Mouse (Mus musculus) limb, embryonic 15.5 days (tissue): ENCODE measurements around the gene Spred3. TPM values are rescaled to one million over a fixed set of nuclear protein-coding genes. Genes with fewer than 3 reads are reported as not detected.
A peak's percentile ranks its signal among the peaks of the same experiment; 100 is the strongest.
"Not testable (repeated sequence)": the region's sequence is repeated elsewhere in the genome, so short reads cannot be mapped to it uniquely, and the experiment has no call there.

Experiments
- ATAC-seq: fragments of 200-750 bp; cut with Nextera tagmentation; 2 replicates; pipeline ENCODE4 v1.8.0; 2017; ENCODE audit warnings: low read depth, moderate TSS enrichment; ENCODE audit not compliant: insufficient number of reproducible peaks, low FRiP score, low TSS enrichment
- H3K27ac ChIP-seq: fragments of 300-500 bp; sonication (generic); 2 replicates; pipeline ENCODE4 v1.5.1; 2015; ENCODE audit warnings: moderate library complexity, mild to moderate bottlenecking, inconsistent platforms
- H3K27me3 ChIP-seq: fragments of 300-500 bp; sonication (generic); 2 replicates; pipeline ENCODE4 v1.6.1; 2015; ENCODE audit warnings: inconsistent platforms
- H3K36me3 ChIP-seq: fragments of 300-500 bp; sonication (generic); 2 replicates; pipeline ENCODE4 v1.6.1; 2015; ENCODE audit warnings: inconsistent platforms
- H3K4me1 ChIP-seq: fragments of 300-500 bp; sonication (generic); 2 replicates; pipeline ENCODE4 v1.6.1; 2015; ENCODE audit warnings: inconsistent platforms
- H3K4me2 ChIP-seq: fragments of 300-500 bp; sonication (generic); 2 replicates; pipeline ENCODE4 v1.6.1; 2015; ENCODE audit warnings: mild to moderate bottlenecking, inconsistent platforms
- H3K4me3 ChIP-seq: fragments of 300-500 bp; sonication (generic); 2 replicates; pipeline ENCODE4 v1.5.1; 2015; ENCODE audit warnings: mild to moderate bottlenecking, inconsistent platforms
- H3K9ac ChIP-seq: fragments of 300-500 bp; sonication (generic); 2 replicates; pipeline ENCODE4 v1.6.1; 2015; ENCODE audit warnings: inconsistent platforms
- H3K9me3 ChIP-seq: fragments of 300-500 bp; sonication (generic); 2 replicates; pipeline ENCODE4 v1.6.1; 2016; ENCODE audit warnings: inconsistent platforms
- WGBS: fragments of 180-500 bp; shearing (Covaris S2); methylation state at CpG from one replicate; pipeline ENCODE4 v1.1.7; 2015; 5-methylcytosine and 5-hydroxymethylcytosine counted together
- polyA plus RNA-seq: library from polyadenylated mRNA; unstranded; fragments of >200 nt; fragmentation: Nextera tagmentation; extraction: Ambion mirVana; gene quantifications from 2 replicates; pipeline ENCODE4 v1.2.1, GENCODE M21; 2015

Gene Spred3
- 2.4 and 3.1 TPM in 2 replicates for polyA plus RNA-seq

DNA sequence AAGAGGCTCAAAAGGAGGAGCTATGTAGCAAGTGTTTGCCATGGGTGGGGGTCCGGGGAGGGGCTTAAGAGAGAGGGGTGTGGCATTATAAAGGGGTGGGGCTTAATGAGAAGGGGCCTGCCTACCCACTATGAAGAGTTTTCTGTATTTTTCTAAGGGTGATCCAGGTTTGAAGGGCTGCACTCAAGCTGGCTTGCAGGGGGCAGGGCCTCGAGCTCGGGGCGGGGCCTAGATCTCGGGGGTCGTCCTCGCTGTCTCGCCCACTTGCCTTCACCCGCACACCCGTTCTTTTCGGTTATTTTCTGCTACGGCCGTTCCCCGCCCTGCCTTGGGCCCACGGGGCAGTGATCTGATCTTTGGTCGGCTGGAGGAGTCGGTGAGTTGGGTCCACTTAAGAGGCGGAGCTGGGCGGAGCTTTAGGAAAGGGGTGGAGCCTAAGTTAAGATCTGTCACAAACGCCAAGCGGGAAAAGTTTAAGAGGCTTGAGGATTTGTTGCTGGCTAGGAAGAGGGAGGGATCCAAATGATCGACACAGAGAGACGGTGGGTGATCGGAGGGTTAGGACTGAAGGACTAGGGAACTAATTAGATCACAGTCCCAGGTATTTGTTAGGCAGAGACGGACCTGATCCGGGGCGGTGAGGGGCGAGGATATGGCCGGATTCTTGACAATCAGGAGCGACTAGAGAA, at the start of gene Spred3, which contains the start of gene Ggn:
Gene Spred3 (minus strand): TSS at position 346 of the 689 bp plus-strand sequence.
Gene Ggn (plus strand): TSS at position 145 of the 689 bp plus-strand sequence.
- WGBS: under 1% methylated on average over 30 of the region's 30 CpGs
- H3K4me1 ChIP-seq: peaks cover 48% of the 10 kb centered on the region
- peak; percentile 81 for ATAC-seq
- peak within 1 kb of the TSS; percentile 50 for H3K9ac ChIP-seq
- peak within 1 kb of the TSS; percentile 67 for H3K4me3 ChIP-seq
- peaks cover 43% of the 10 kb centered on the region for H3K27me3 ChIP-seq
- peak within 1 kb of the TSS; percentile 83 for H3K27ac ChIP-seq
- peak within 1 kb of the TSS; percentile 88 for H3K4me2 ChIP-seq
- peaks cover 27% of the 10 kb centered on the region for H3K36me3 ChIP-seq
- no peaks in the 10 kb centered on the region for H3K9me3 ChIP-seq

DNA sequence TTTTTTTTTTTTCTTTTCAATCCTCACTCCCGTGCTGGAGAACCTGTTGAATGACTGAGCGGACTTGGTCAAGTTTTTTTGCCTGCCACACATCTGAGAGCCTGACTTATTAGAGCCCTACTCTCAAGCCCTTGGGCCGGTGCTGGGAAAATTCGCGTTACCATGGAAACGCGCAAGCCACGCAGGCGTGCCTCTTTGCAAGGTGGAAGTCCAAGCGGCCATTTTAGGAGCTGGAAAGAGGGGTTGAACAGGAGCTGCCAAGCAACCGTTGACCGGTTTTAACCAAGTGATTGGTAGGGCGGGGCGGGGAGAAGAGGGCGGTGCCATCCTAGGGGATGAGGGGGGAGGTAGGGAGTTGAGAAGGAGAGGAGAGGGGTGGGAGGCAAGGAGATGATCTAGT, 44.6 kb upstream of the Spred3 start:
- no peak overlapping the region for H3K4me2 ChIP-seq
- WGBS: 45% methylated on average over 15 of the region's 15 CpGs
- H3K27me3 ChIP-seq: no peaks in the 10 kb centered on the region
- ATAC-seq: no peak
- H3K9ac ChIP-seq: no peak overlapping the region
- no peak overlapping the region for H3K27ac ChIP-seq
- H3K9me3 ChIP-seq: no peaks in the 10 kb centered on the region
- H3K36me3 ChIP-seq: peaks cover 6% of the 10 kb centered on the region; the same call in 1 of the 2 replicates
- H3K4me1 ChIP-seq: peaks cover 18% of the 10 kb centered on the region
- H3K4me3 ChIP-seq: no peak overlapping the region

DNA sequence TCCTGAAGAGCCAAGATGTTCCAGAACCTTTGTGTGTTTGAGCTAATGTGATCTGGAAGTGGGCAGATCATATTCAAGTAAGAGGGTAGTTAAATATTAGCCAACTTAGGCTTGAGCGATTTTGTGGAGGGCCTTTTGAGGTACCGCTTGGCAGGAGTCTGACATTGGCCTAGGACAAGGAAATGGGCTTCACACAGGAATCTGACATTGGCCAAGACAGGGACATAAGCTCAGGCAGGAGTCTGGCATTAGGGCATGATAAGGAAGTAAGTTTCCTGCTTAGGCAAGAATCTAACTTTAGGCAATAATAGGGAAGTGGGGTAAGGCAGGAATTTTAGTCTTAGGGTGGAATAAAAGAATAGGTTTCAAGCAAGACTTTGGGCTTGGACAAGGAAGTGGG, 44.0 kb upstream of the Spred3 start:
- Histone ChIP-seq H3K9ac (no peak overlapping the region), H3K9me3 (no peaks in the 10 kb centered on the region), H3K4me2 (peak overlapping the region; percentile 41; the same call in 1 of the 2 replicates), H3K4me1 (peaks cover 18% of the 10 kb centered on the region), H3K4me3 (no peak overlapping the region), H3K36me3 (no peaks in the 10 kb centered on the region), H3K27me3 (no peaks in the 10 kb centered on the region), H3K27ac (no peak overlapping the region)
- WGBS: 74% methylated on average over 2 of the region's 2 CpGs
- no peak for ATAC-seq

DNA sequence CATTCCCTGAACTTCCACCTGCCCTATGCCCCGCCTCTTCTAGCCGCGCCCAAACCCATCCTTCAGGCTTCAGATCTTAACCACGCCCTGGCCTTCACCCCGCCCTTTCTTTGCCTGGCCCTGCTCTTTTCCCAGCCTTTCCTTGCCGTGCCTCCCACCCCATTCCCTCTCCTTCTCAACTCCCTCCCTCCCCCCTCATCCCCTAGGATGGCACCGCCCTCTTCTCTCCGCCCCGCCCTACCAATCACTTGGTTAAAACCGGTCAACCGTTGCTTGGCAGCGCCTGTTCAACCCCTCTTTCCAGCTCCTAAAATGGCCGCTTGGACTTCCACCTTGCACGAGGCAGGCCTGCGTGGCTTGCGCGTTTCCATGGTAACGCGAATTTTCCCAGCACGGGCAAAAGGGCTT, 43.5 kb upstream of the Spred3 start, which contains the start of gene Catsperg1:
Gene Catsperg1 (minus strand): TSS at position 361 of the 408 bp plus-strand sequence.
- H3K27ac ChIP-seq: no peak within 1 kb of the TSS
- WGBS: 5% methylated on average over 20 of the region's 20 CpGs
- ATAC-seq: peak; percentile 48; the same call in 1 of the 2 replicates

DNA sequence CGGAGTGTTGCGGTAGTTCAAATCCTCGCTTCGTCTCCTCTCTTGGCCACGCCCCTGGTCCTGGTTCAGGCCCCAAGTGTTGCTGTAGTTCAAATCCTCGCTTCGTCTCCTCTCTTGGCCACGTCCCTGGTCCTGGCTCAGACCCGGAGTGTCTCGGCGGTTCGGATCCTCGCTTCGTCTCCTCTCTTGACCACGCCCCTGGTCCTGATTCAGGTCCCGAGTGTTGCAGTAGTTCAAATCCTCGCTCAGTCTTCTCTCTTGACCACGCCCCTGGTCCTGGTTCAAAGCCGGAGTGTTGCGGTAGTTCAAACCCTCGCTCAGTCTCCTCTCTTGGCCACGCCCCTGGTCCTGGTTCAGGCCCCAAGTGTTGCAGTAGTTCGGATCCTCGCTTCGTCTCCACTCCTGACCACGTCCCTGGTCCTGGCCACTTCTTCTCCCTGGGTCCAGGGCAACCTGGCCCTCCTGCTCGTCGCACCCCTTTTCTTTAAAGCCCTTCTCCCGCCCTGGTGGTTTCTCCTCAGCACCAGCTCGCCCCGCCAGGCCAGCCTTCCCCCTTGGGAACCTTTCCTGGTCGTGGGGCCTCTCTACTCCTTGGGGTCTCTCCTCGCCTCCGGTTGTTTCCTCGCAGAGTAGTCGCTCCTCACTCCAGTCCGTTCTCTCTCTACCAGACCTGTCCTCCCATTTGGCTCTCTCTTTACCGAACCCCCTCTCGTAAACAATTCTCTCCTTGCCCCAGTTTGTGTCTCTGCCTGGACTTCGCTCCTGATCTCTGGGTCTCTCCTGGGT, 42.8 kb upstream of the Spred3 start:
- peaks cover 18% of the 10 kb centered on the region for H3K4me1 ChIP-seq
- not testable (repeated sequence) for H3K9me3 ChIP-seq, H3K36me3 ChIP-seq, ATAC-seq, H3K27me3 ChIP-seq, H3K9ac ChIP-seq, H3K27ac ChIP-seq
- H3K4me3 ChIP-seq: 0 out of 2 replicates have a peak overlapping the region, but pooled peaks have one; percentile 16
- peak overlapping the region; percentile 41 for H3K4me2 ChIP-seq
- 23% methylated on average over 40 of the region's 40 CpGs for WGBS

More for the DNA sequence above, 43.5 kb upstream of the Spred3 start, which contains the start of gene Catsperg1:
- peak within 1 kb of the TSS; percentile 16 for H3K4me3 ChIP-seq
- no peaks in the 10 kb centered on the region for H3K27me3 ChIP-seq
- no peaks in the 10 kb centered on the region for H3K9me3 ChIP-seq
- peaks cover 18% of the 10 kb centered on the region for H3K4me1 ChIP-seq
- H3K36me3 ChIP-seq: no peaks in the 10 kb centered on the region
- no peak within 1 kb of the TSS for H3K9ac ChIP-seq
- H3K4me2 ChIP-seq: peak within 1 kb of the TSS; percentile 41

DNA sequence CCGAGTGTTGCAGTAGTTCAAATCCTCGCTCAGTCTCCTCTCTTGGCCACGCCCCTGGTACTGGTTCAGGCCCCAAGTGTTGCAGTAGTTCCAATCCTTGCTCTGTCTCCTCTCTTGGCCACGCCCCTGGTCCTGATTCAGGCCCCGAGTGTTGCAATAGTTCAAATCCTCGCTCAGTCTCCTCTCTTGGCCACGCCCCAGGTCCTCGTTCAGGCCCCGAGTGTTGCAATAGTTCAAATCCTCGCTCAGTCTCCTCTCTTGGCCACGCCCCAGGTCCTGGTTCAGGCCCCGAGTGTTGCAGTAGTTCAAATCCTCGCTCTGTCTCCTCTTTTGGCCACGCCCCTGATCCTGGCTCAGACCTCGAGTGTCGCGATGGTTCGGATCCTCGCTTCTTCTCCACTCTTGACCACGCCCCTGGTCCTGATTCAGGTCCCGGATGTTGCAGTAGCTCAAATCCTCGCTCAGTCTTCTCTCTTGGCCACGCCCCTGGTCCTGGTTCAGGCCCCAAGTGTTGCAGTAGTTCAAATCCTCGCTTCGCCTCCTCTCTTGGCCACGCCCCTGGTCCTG, 42.1 kb upstream of the Spred3 start:
- Histone ChIP-seq H3K4me2 (peak overlapping the region; percentile 57), H3K9ac (no peak overlapping the region), H3K27me3 (no peaks in the 10 kb centered on the region), H3K9me3 (no peaks in the 10 kb centered on the region), H3K4me3 (peak overlapping the region; percentile 43), H3K27ac (peak overlapping the region; percentile 83; the same call in 1 of the 2 replicates), H3K36me3 (no peaks in the 10 kb centered on the region), H3K4me1 (peaks cover 18% of the 10 kb centered on the region)
- WGBS: 22% methylated on average over 26 of the region's 26 CpGs
- no peak for ATAC-seq

DNA sequence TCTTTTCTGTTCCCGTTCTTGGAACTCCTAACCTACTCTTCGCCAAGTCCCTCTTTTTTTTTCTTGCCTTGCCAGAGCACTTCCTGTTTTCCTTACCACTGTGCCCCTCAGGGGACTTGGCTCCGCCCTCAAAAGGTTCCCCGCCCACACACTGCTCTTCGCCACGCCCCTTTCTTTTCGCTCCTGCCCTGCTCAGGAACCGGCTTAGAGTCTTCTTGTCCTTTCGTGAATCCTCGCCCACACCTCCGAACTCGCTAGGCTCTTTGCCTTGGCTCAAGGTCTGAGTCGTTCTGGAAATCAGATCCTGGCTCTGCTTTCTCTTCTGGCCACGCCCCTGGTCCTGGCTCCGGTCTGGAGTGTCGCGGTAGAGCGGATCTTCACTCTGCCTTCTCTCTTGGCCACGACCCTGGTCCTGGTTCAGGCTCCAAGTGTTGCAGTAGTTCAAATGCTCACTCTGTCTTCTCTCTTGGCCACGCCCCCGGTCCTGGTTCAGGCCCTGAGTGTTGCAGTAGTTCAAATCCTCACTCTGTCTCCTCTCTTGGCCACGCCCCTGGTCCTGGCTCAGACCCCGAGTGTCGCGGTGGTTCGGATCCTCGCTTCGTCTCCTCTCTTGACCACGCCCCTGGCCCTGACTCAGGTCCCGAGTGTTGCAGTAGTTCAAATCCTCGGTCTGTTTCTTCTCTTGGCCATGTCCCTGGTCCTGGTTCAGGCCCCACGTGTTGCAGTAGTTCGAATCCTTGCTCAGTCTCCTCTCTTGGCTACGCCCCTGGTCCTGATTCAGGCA, 41.4 kb upstream of the Spred3 start:
- ATAC-seq: peak; percentile 83
- H3K4me2 ChIP-seq: peak overlapping the region; percentile 57
- H3K4me3 ChIP-seq: peak overlapping the region; percentile 43
- WGBS: 6% methylated on average over 34 of the region's 34 CpGs
- no peak overlapping the region for H3K9ac ChIP-seq
- H3K9me3 ChIP-seq: no peaks in the 10 kb centered on the region
- no peaks in the 10 kb centered on the region for H3K27me3 ChIP-seq
- peaks cover 18% of the 10 kb centered on the region for H3K4me1 ChIP-seq
- H3K27ac ChIP-seq: peak overlapping the region; percentile 83
- H3K36me3 ChIP-seq: no peaks in the 10 kb centered on the region

DNA sequence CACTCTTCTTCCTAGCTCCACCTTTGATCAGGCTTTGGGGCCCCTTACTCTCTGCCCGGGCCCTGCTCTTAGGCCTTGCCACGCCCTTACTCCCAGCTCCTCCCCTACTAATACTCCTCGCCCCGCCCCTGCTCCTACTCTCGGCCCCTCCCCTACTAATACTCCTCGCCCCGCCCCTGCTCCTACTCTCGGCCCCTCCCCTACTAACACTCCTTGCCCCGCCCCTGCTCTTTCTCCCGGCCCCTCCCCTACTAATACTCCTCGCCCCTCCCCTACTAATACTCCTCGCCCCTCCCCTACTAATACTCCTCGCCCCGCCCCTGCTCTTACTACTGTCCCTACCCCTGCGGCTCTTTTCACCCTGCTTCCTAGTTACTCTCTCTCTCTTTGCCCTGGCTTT, 40.8 kb upstream of the Spred3 start:
- not testable (repeated sequence) for H3K9ac ChIP-seq, H3K36me3 ChIP-seq, H3K9me3 ChIP-seq, H3K27me3 ChIP-seq
- Histone ChIP-seq H3K4me1 (peaks cover 18% of the 10 kb centered on the region), H3K4me3 (peak overlapping the region; percentile 43), H3K4me2 (peak overlapping the region; percentile 57), H3K27ac (peak overlapping the region; percentile 83)
- 28% methylated on average over 13 of the region's 15 CpGs for WGBS
- ATAC-seq: peak; percentile 53

DNA sequence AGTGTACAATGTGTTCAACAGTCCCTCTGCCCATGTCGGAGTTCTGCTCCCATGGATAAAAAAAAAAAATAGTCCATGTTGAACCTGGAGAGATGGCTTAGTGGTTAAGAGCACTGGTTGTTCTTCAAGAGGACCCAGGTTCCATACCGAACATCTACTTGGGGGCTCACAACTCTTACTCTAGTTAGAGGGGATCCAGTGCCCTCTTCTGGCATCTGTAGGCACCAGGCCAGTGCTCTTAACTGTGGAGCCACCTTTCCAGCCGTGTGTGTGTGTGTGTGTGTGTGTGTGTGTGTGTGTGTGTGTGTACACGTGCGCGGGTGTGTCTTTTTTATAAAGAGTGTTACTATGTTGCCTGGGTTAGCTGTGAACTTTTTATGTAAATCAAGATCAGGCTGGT, 32.4 kb upstream of the Spred3 start:
- no peaks in the 10 kb centered on the region for H3K27me3 ChIP-seq
- no peaks in the 10 kb centered on the region for H3K36me3 ChIP-seq
- no peak overlapping the region for H3K9ac ChIP-seq
- H3K4me1 ChIP-seq: no peaks in the 10 kb centered on the region
- no peaks in the 10 kb centered on the region for H3K9me3 ChIP-seq
- WGBS: 73% methylated on average over 6 of the region's 6 CpGs
- no peak overlapping the region for H3K4me3 ChIP-seq
- ATAC-seq: no peak
- H3K4me2 ChIP-seq: no peak overlapping the region
- H3K27ac ChIP-seq: no peak overlapping the region

DNA sequence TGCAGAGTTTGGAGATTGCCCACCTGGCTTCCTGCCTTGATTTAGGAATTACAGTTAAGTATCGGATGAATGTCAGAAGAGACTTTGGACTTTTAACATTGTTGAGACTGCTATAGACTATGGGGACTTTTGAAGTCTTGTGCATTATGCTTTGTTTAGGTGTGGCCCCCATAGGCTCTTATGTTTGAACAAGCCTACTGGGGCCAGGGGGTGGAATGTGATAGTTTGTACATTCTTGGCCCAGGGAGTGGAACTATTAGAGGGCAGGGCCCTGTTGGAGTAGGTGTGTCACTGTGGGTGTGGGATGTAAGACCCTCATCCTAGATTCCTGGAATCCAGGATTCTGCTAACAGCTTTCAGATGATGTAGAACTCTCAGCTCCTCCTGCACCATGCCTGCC, 24.0 kb upstream of the Spred3 start:
- H3K9me3 ChIP-seq, H3K27ac ChIP-seq, H3K9ac ChIP-seq, H3K27me3 ChIP-seq, H3K4me1 ChIP-seq, H3K36me3 ChIP-seq, ATAC-seq, H3K4me2 ChIP-seq, H3K4me3 ChIP-seq: not testable (repeated sequence)
- 81% methylated on average over 1 of the region's 1 CpGs for WGBS

DNA sequence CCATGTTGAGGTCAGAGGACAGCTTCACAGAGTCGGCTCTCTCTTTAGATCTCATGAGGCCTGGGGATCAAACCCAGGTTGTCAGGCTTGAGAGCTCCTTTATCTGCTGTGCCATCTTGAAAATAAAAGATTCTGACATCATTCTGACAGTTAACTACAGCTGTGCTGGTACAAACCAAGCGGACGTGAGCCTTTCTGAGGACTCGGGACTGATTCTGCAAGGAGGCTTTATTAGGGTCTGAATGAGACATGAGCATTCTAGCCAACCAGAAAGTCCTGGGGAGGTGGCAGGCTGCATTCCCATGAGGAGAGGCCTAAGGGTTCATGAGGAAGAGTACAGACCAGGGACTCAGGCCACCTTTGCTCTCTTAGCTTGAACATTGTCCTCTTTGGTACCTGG, 11.1 kb upstream of the Spred3 start:
- not testable (repeated sequence) for H3K9ac ChIP-seq, ATAC-seq
- 89% methylated on average over 4 of the region's 4 CpGs for WGBS

More for the DNA sequence above, 11.1 kb upstream of the Spred3 start:
- H3K9me3 ChIP-seq, H3K27ac ChIP-seq, H3K4me3 ChIP-seq, H3K27me3 ChIP-seq, H3K4me2 ChIP-seq: not testable (repeated sequence)
- Histone ChIP-seq H3K36me3 (peaks cover 15% of the 10 kb centered on the region), H3K4me1 (peaks cover 13% of the 10 kb centered on the region)
